Mouse (Mus musculus): ENCODE results near the gene Smtnl1. TPM values are rescaled to one million over a fixed set of nuclear protein-coding genes. Genes with fewer than 3 reads are reported as not detected.
"Not testable (repeated sequence)": the region's sequence is repeated elsewhere in the genome, so short reads cannot be mapped to it uniquely, and the experiment has no call there.

Smtnl1 gene
- polyA plus RNA-seq, 1 experiment from 2014 or later = not detected

DNA sequence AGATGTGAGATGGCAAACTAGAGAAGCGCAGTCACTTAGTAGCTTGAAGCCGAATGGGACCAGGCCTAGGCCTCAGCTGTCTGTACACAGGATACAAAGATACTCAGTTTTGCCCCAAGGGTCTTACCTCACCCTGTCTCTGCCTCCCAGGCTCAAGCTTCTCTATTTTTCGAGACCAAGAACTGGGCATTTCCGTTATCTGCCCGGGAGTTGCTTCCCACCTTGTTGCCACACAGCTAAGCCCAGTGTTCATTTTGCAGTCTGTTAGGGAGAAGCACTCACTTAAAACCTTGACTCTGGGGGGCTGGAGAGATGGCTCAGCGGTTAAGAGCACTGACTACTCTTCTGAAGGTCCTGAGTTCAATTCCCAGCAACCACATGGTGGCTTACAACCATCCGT lies 18.5 kb downstream of the Smtnl1 start:
- no peak overlapping the region for H3K4me3 ChIP-seq
- no peaks in the 10 kb centered on the region for H3K27me3 ChIP-seq
- WGBS = 91% methylated on average over 7 of the region's 7 CpGs
- no peak for ATAC-seq (ENCODE audit: low FRiP score)
- no peak overlapping the region for H3K4me2 ChIP-seq
- no peaks in the 10 kb centered on the region for H3K36me3 ChIP-seq
- no peak overlapping the region for H3K27ac ChIP-seq
- no peaks in the 10 kb centered on the region for H3K9me3 ChIP-seq
- no peak overlapping the region for H3K9ac ChIP-seq
- peaks cover 4% of the 10 kb centered on the region; the same call in 1 of the 2 replicates for H3K4me1 ChIP-seq (replicated peaks)

DNA sequence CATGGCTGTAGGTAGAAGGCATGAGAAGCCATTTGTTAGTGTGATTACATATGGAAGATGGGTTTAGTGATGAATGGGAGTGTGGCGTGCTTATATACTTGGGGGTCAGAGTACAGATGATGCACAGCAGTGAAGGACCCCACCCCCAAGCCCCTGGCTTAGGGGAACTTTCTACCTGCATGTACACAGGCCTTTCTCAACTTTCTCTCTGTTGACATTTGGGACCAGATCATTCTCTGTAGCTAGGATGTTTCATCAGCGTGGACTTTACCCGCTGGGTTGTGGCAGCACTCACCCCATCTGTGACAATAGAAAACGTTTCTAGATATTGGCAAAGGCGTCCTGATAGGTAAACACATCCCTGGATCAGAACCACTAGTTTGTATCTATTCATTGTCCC lies 21.2 kb downstream of the Smtnl1 start:
- H3K4me3 ChIP-seq; ATAC-seq (ENCODE audit: low FRiP score); H3K27ac ChIP-seq; H3K9me3 ChIP-seq; H3K4me1 ChIP-seq (replicated peaks); H3K27me3 ChIP-seq; H3K4me2 ChIP-seq; H3K36me3 ChIP-seq; H3K9ac ChIP-seq: not testable (repeated sequence)
- 83% methylated on average over 5 of the region's 5 CpGs for WGBS

DNA sequence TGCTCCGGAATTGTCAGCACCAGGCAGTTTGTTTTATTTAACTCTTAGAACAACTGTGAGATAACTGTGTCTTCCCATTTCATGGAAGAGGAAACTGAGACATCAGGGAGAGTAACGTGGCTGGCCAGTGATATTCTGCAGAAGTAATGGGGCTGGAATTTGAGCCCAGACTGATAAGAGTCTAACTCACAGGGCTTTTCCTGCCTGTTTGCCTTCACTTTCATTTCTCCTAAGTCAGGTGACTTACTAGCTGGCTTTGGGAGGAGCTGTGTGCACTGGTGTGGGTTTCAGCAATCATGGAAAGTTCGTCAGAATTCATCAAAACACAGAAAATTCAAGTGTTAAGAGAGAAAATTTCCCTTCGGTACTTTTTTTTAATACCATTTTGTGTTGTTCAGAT lies 22.1 kb downstream of the Smtnl1 start:
- no peak for ATAC-seq (ENCODE audit: low FRiP score)
- no peaks in the 10 kb centered on the region for H3K27me3 ChIP-seq
- WGBS = 91% methylated on average over 4 of the region's 4 CpGs

DNA sequence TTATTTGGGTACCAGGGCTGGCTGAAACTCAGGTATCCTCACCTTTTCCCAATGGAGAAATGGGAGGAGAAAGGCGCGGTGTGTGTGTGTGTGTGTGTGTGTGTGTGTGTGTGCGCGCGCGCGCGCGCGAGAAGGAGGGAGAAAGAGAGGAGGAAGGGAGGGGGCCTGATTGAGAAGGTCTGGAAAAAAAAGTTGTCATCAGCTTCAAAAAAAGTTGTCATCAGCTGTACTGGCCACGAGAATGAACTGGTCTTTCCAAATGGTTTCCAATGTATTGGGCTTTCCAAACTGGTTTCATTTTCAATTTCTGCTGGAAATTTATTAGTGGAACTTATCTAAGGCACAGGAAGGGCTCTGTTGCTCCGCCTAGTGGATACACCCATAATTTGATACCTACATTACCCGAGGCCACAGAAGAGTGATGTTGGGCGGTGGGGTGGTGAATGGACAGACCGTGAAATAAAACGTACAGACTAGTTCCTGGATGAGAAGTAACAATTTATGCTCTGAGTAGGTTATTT lies 23.4 kb downstream of the Smtnl1 start:
- under 1% methylated on average over 15 of the region's 16 CpGs for WGBS
- no peaks in the 10 kb centered on the region for H3K9me3 ChIP-seq
- H3K9ac ChIP-seq = peak overlapping the region; percentile 68
- H3K4me3 ChIP-seq = peak overlapping the region; percentile 48
- H3K27me3 ChIP-seq = no peaks in the 10 kb centered on the region
- no peak overlapping the region for H3K27ac ChIP-seq
- H3K36me3 ChIP-seq = no peaks in the 10 kb centered on the region
- H3K4me1 ChIP-seq (replicated peaks) = peaks cover 8% of the 10 kb centered on the region; the same call in 1 of the 2 replicates
- peak; percentile 61 for ATAC-seq (ENCODE audit: low FRiP score)
- peak overlapping the region; percentile 96 for H3K4me2 ChIP-seq

More for the DNA sequence above, 22.1 kb downstream of the Smtnl1 start:
- H3K9ac ChIP-seq = no peak overlapping the region
- H3K4me3 ChIP-seq = no peak overlapping the region
- no peaks in the 10 kb centered on the region for H3K9me3 ChIP-seq
- H3K4me1 ChIP-seq (replicated peaks) = peaks cover 8% of the 10 kb centered on the region; the same call in 1 of the 2 replicates
- H3K36me3 ChIP-seq = no peaks in the 10 kb centered on the region
- H3K4me2 ChIP-seq = no peak overlapping the region
- H3K27ac ChIP-seq = no peak overlapping the region

DNA sequence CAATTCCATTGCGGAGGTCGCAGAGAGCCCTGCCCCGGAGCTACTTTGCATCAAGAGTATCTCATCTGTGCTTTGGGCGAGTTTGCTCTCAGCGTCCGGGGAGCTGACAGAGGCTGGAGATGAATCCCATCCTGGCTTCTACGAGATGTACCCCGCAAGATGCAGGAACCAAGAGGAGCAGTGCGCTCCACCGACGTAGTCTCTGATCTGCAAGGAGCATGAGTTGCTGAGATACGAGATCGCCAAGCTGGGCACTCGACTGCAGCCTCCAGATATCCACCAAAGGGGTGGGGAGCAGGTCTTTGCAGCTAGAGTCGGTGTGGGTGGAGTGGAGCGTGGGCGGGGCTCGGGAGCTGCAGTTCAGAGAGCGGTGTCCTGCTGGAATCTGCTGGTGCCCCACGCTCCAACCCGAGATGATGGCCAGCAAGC lies 23.9 kb downstream of the Smtnl1 start, which contains the start of gene Ube2l6:
Gene Ube2l6, plus strand, starts transcription at position 336 of the 429 bp plus-strand sequence.
- Histone ChIP-seq H3K36me3 (no peaks in the 10 kb centered on the region), H3K4me1 (replicated peaks) (peaks cover 8% of the 10 kb centered on the region; the same call in 1 of the 2 replicates), H3K4me3 (peak within 1 kb of the TSS; percentile 48), H3K27me3 (no peaks in the 10 kb centered on the region), H3K9me3 (no peaks in the 10 kb centered on the region), H3K4me2 (peak within 1 kb of the TSS; percentile 96), H3K27ac (peak within 1 kb of the TSS; percentile 1; the same call in 1 of the 2 replicates), H3K9ac (peak within 1 kb of the TSS; percentile 68)
- under 1% methylated on average over 21 of the region's 21 CpGs for WGBS
- ATAC-seq (ENCODE audit: low FRiP score) = peak; percentile 68

DNA sequence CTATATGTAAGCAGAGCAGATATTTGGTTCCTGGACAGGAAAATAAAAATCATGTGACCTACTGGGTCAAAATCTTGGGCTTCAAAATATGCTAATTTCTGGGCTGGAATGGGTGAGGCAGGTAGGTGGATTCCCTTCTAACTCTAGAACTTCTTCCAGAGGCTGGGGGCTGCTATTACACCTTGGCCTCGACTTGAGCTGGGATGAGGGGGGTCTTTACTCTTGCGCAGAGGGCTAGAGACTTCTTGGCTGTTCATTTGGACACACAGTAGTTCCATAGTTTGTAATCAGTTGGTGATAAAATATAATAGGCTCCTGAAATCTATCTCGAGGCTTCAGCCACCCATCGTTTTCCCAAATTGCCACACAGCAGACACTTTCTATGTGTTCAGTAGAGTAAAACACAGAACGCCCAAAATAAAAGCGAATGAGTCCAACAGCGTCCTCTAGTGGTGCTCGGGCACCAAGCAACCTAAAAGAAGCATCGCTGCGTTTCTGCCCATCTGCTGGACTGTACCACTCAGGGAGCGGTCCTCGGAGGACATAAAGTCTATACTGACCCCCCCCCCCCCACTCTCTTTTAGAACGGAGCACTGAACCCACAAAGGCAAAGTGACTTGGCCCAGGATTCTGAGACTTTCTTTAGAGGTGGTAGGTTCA lies 24.5 kb downstream of the Smtnl1 start:
- Histone ChIP-seq H3K27me3 (no peaks in the 10 kb centered on the region), H3K27ac (0 out of 2 replicates have a peak overlapping the region, but pooled peaks have one; percentile 1), H3K36me3 (no peaks in the 10 kb centered on the region), H3K4me2 (peak overlapping the region; percentile 96), H3K9ac (peak overlapping the region; percentile 68), H3K4me1 (replicated peaks) (peaks cover 8% of the 10 kb centered on the region; the same call in 1 of the 2 replicates), H3K4me3 (peak overlapping the region; percentile 48), H3K9me3 (no peaks in the 10 kb centered on the region)
- WGBS = 7% methylated on average over 13 of the region's 13 CpGs
- ATAC-seq (ENCODE audit: low FRiP score) = peak; percentile 49

DNA sequence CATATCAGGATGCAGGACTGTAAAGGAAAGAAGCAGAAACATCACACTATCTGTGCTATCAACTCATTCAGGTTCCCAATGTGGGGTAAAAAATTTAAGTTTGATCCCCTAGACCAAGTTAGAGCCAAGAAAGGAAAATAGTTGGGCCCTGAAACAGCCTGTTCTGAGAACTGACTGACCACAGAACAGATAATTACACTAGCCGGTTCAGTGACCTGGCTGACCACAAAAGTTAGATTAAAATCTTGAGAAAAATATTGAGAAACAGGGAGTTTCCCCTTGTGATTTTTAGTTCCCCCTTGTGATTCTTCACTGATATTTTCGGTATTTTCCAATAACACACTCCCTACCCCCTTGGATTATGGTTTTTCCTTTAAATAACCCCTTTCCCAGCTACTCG lies 28.6 kb downstream of the Smtnl1 start:
- 81% methylated on average over 3 of the region's 3 CpGs for WGBS

DNA sequence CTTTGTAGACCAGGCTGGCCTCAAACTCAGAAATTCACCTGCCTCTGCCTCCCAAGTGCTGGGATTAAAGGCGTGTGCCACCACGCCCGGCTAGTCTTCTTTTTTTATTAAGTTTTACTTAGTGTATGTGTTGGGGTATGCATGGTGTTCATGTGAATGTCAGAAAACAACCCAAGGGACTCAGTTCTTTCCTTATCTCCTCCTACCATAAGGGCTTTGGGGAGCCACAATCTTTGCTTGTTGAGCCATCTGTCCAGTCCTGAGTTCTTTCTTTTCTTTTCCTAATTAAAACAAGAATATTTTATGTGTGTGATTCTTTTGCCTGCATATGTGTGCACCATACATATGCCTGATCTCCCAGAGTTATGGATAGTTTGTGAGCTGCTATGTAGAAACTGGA lies 29.3 kb downstream of the Smtnl1 start:
- H3K9ac ChIP-seq = no peak overlapping the region
- 0 out of 2 replicates have a peak, but pooled peaks cover 5% of the 10 kb centered on the region for H3K27me3 ChIP-seq
- no peak overlapping the region for H3K4me2 ChIP-seq
- no peaks in the 10 kb centered on the region for H3K36me3 ChIP-seq
- ATAC-seq (ENCODE audit: low FRiP score) = no peak
- WGBS = 89% methylated on average over 3 of the region's 3 CpGs
- H3K4me3 ChIP-seq = no peak overlapping the region
- H3K9me3 ChIP-seq = no peaks in the 10 kb centered on the region
- no peak overlapping the region for H3K27ac ChIP-seq
- 0 out of 2 replicates have a peak, but pooled peaks cover 4% of the 10 kb centered on the region for H3K4me1 ChIP-seq (replicated peaks)

More for the DNA sequence above, 28.6 kb downstream of the Smtnl1 start:
- Histone ChIP-seq H3K9me3 (no peaks in the 10 kb centered on the region), H3K27ac (no peak overlapping the region), H3K4me3 (no peak overlapping the region), H3K4me2 (no peak overlapping the region), H3K4me1 (replicated peaks) (0 out of 2 replicates have a peak, but pooled peaks cover 4% of the 10 kb centered on the region), H3K36me3 (no peaks in the 10 kb centered on the region), H3K9ac (no peak overlapping the region), H3K27me3 (0 out of 2 replicates have a peak, but pooled peaks cover 5% of the 10 kb centered on the region)
- ATAC-seq (ENCODE audit: low FRiP score) = no peak

DNA sequence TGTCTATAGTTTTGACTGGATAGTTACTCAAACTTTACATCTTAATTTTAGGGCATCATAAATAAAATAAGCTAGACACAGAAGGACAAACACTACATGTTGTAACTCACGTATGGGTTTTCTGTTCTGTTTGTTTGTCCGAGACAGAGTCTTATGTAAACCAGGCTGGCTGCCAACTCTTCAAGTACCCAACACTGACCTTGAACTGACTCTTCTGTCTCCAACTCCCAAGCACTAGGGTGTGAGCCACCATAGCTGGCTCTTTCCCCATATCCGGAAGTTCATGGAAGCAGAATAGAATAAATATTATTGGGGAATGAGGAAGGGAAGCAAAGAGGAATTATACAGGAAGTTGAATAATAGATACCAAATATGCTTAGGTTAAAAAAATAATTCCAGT lies 29.9 kb downstream of the Smtnl1 start:
- H3K4me1 ChIP-seq (replicated peaks) = no peaks in the 10 kb centered on the region
- ATAC-seq (ENCODE audit: low FRiP score) = no peak
- H3K4me2 ChIP-seq = no peak overlapping the region
- H3K27me3 ChIP-seq = 0 out of 2 replicates have a peak, but pooled peaks cover 5% of the 10 kb centered on the region
- 87% methylated on average over 3 of the region's 3 CpGs for whole genome bisulfite sequencing
- H3K9me3 ChIP-seq = no peaks in the 10 kb centered on the region
- H3K36me3 ChIP-seq = no peaks in the 10 kb centered on the region
- no peak overlapping the region for H3K4me3 ChIP-seq
- H3K9ac ChIP-seq = no peak overlapping the region
- H3K27ac ChIP-seq = no peak overlapping the region

DNA sequence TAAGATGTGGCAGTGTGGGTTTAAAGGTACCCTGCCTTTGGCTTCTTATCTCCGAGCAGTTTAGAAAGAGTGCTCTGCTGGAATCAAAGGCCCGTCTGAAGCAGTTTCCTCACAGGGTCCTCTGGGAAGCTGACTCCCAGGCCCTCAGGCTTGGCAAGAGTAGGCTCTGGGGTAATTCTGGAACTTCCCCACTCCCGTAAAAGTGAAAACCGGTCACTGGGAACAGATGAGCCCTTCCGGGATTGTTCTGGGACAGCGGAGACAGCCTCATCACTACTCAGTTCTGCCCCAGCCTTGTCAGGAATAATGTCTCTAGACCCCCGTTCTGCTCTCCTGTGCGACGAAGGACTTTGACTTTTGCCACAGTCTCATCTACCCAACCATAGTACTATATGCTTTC lies 32.0 kb downstream of the Smtnl1 start:
- WGBS = 59% methylated on average over 9 of the region's 9 CpGs
- no peaks in the 10 kb centered on the region for H3K36me3 ChIP-seq
- 0 out of 2 replicates have a peak, but pooled peaks cover 5% of the 10 kb centered on the region for H3K27me3 ChIP-seq
- no peaks in the 10 kb centered on the region for H3K4me1 ChIP-seq (replicated peaks)
- ATAC-seq (ENCODE audit: low FRiP score) = no peak
- no peaks in the 10 kb centered on the region for H3K9me3 ChIP-seq
- no peak overlapping the region for H3K4me3 ChIP-seq
- H3K4me2 ChIP-seq = no peak overlapping the region
- no peak overlapping the region for H3K27ac ChIP-seq
- no peak overlapping the region for H3K9ac ChIP-seq

DNA sequence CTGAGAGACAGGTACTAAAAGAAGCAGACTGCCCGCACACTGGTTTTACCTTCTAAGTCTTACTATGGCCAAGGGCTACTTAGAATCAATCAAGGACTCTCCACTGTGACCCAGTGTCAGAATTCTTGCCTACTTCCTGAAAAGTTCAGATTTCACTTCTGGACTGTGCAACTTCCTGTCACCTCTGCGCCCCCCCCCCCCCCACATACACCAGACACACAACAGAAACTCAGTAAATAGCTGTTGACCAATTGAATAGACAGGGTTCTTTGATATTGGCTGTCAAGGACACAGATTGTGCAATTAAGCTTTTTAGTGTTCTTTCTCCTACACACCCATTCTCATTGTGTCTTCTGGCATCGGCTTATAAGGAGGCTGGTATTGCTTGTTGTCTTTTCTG lies 34.1 kb downstream of the Smtnl1 start:
- Histone ChIP-seq H3K4me2 (no peak overlapping the region), H3K9me3 (no peaks in the 10 kb centered on the region), H3K9ac (no peak overlapping the region), H3K4me3 (no peak overlapping the region), H3K27ac (no peak overlapping the region), H3K4me1 (replicated peaks) (no peaks in the 10 kb centered on the region), H3K36me3 (no peaks in the 10 kb centered on the region), H3K27me3 (0 out of 2 replicates have a peak, but pooled peaks cover 5% of the 10 kb centered on the region)
- no peak for ATAC-seq (ENCODE audit: low FRiP score)
- WGBS = 88% methylated on average over 3 of the region's 3 CpGs

DNA sequence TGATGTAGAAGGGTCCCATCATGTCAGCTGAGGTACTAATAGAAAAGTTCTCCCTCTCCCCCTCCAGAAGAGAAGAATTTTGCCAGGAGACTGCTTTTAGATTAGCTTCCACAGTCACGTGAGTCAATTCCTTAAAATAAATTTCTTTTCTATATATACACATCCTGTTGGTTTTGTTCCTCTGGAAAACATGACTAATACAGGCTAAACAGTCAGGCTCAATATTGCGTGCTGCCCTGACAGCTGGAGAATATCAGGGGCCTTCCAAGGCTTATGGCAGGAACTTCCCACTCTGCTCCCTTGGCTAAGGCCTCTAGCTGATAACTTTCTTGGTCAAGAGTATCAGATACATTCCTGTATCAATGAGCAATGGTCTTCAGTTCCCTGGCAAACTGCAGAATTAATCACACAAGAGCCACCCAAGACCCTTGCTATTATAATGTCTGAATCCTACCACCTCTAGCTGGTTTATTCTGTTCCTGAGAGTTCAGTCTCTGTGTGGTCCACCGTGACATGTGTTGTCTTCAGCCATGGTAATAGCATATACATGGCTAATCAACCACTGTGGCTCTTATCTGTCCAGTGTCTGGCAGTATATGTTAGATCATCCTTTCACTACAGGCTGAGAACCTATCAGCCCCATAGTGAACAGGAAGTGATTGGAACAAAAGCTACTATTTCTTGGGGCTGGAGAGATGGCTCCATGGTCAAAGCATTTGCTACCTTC lies 38.4 kb downstream of the Smtnl1 start:
- no peak overlapping the region for H3K4me2 ChIP-seq
- WGBS = 88% methylated on average over 3 of the region's 3 CpGs
- no peak overlapping the region for H3K9ac ChIP-seq
- no peaks in the 10 kb centered on the region for H3K27me3 ChIP-seq
- H3K27ac ChIP-seq = no peak overlapping the region
- no peaks in the 10 kb centered on the region for H3K36me3 ChIP-seq
- no peaks in the 10 kb centered on the region for H3K9me3 ChIP-seq
- no peak overlapping the region for H3K4me3 ChIP-seq
- ATAC-seq (ENCODE audit: low FRiP score) = no peak
- H3K4me1 ChIP-seq (replicated peaks) = no peaks in the 10 kb centered on the region
